Mouse (Mus musculus): ENCODE data around the gene Scgb2b2. TPM values are rescaled to one million over a fixed set of nuclear protein-coding genes. Genes with fewer than 3 reads are reported as not detected.

The Scgb2b2 gene
- not detected in 2 replicates for polyA plus RNA-seq (2016; fragmentation: Nextera tagmentation; extraction: Ambion mirVana)

- H3K27me3 ChIP-seq (ENCODE audit: poor library complexity, severe bottlenecking): no peaks in the 10 kb centered on the region
- WGBS: 87% methylated on average over 5 of the region's 5 CpGs
- H3K4me1 ChIP-seq: no peaks in the 10 kb centered on the region
- no peaks in the 10 kb centered on the region for H3K36me3 ChIP-seq (replicated peaks)
- H3K9me3 ChIP-seq: peaks cover 47% of the 10 kb centered on the region
- no peak within 1 kb of the TSS for H3K4me3 ChIP-seq
- no peak for DNase-seq (ENCODE audit: extremely low spot score, low spot score)
- H3K27ac ChIP-seq: no peak within 1 kb of the TSS
Measured at GRCm38 (mm10) chr7:31290208-31290607, at the start of gene Scgb2b2. Gene Scgb2b2, plus strand, starts transcription at chr7:31290508.

- H3K27ac ChIP-seq: no peak within 1 kb of the TSS
- H3K36me3 ChIP-seq (replicated peaks): no peaks in the 10 kb centered on the region
- no peaks in the 10 kb centered on the region for H3K27me3 ChIP-seq (ENCODE audit: poor library complexity, severe bottlenecking)
- no peak for DNase-seq (ENCODE audit: extremely low spot score, low spot score)
- peaks cover 47% of the 10 kb centered on the region for H3K9me3 ChIP-seq
- H3K4me1 ChIP-seq: no peaks in the 10 kb centered on the region
- WGBS: 94% methylated on average over 3 of the region's 3 CpGs
- H3K4me3 ChIP-seq: no peak within 1 kb of the TSS
Measured at GRCm38 (mm10) chr7:31291721-31292120, 1.4 kb downstream of the Scgb2b2 start, which contains the start of gene Scgb1b2. Gene Scgb1b2, minus strand, starts transcription at chr7:31291821.

Other genes starting within 250 kb of the Scgb2b2 start
- 10.2 and 10.4 TPM in 2 replicates for gene Fxyd5, start 248.0 kb upstream of the Scgb2b2 start, polyA plus RNA-seq (2016; fragmentation: Nextera tagmentation; extraction: Ambion mirVana)
- 0.36 and 1.1 TPM in 2 replicates for gene Fxyd7, start 239.0 kb upstream of the Scgb2b2 start, polyA plus RNA-seq (2016; fragmentation: Nextera tagmentation; extraction: Ambion mirVana)
- 2.2 and 2.5 TPM in 2 replicates for gene Fxyd1, start 233.3 kb upstream of the Scgb2b2 start, polyA plus RNA-seq (2016; fragmentation: Nextera tagmentation; extraction: Ambion mirVana)
- 0.58 and 0.68 TPM in 2 replicates for gene Lgi4, start 231.2 kb upstream of the Scgb2b2 start, polyA plus RNA-seq (2016; fragmentation: Nextera tagmentation; extraction: Ambion mirVana)
- gene Fxyd3, start 213.8 kb upstream of the Scgb2b2 start, polyA plus RNA-seq (2016; fragmentation: Nextera tagmentation; extraction: Ambion mirVana): 1.9 and 2.8 TPM in 2 replicates
- gene Hpn, start 175.2 kb upstream of the Scgb2b2 start, polyA plus RNA-seq (2016; fragmentation: Nextera tagmentation; extraction: Ambion mirVana): 1.4 and 1.9 TPM in 2 replicates
- 0.25 and 0.55 TPM in 2 replicates for gene Scn1b, start 163.5 kb upstream of the Scgb2b2 start, polyA plus RNA-seq (2016; fragmentation: Nextera tagmentation; extraction: Ambion mirVana)
- 74.5 and 79.7 TPM in 2 replicates for gene Gramd1a, start 134.6 kb upstream of the Scgb2b2 start, polyA plus RNA-seq (2016; fragmentation: Nextera tagmentation; extraction: Ambion mirVana)
- not detected in 2 replicates for gene Scgb1b2, start 1.3 kb downstream of the Scgb2b2 start, polyA plus RNA-seq (2016; fragmentation: Nextera tagmentation; extraction: Ambion mirVana)
- gene Scgb2b3, start 71.6 kb downstream of the Scgb2b2 start, polyA plus RNA-seq (2016; fragmentation: Nextera tagmentation; extraction: Ambion mirVana): not detected in 2 replicates
- gene Scgb1b3, start 85.1 kb downstream of the Scgb2b2 start, polyA plus RNA-seq (2016; fragmentation: Nextera tagmentation; extraction: Ambion mirVana): not detected in 2 replicates

Data from forebrain, embryonic 10.5 days (tissue).